Mouse (Mus musculus) C2C12 (cell line): Measurements from ENCODE around the gene Slc4a2.

Source experiments
- CTCF ChIP-seq: IDR thresholded peaks from one replicate; pipeline ENCODE4 v1.5.1; 2011; ENCODE audit not compliant: control insufficient read depth, insufficient read depth, insufficient read length
- MYOG ChIP-seq: IDR thresholded peaks from one replicate; pipeline ENCODE4 v1.6.1; 2011; ENCODE audit not compliant: control insufficient read depth, insufficient read length; ENCODE audit errors: extremely low read depth
- USF1 ChIP-seq: IDR thresholded peaks from one replicate; pipeline ENCODE4 v1.6.1; 2011; ENCODE audit warnings: low read depth, mild to moderate bottlenecking, control low read depth, moderate library complexity

DNA sequence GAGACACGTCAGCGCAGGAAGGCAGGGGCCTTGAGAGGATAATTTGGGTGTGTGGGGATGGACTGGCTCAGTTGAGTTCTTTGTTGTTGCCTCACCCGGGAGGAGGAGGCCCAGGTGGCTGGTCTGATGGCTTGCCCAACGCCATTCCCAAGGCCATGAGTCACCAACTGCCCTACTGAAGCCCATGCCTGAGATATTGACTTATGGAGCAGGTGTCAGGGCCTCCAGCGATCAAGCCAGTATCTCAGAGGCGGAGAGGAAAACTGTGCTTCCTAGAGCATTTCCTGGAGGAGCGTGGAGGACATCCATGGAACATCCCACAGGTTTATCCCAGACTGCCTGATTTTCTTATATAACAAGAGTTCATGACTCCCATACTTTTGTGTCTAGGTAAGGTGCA lies 30.9 kb upstream of the Slc4a2 start:
- TF ChIP-seq CTCF (no peak), MYOG (no peak), USF1 (no peak)
